Mouse (Mus musculus) kidney, postnatal 0 days (tissue): ENCODE measurements around the gene Ninj2. TPM values are rescaled to one million over a fixed set of nuclear protein-coding genes. Genes with fewer than 3 reads are reported as not detected.

Experiments
- ATAC-seq: fragments of 200-750 bp; cut with Nextera tagmentation; replicated peaks from 2 replicates; pipeline ENCODE4 v1.8.0; 2017; ENCODE audit warnings: low read depth, moderate number of reproducible peaks, moderate TSS enrichment, moderate library complexity; ENCODE audit not compliant: low FRiP score
- DNase-seq: peaks from one replicate; pipeline ENCODE4 v3.0.0-alpha.2; 2016; ENCODE audit warnings: low spot score
- H3K27ac ChIP-seq: fragments of 300-500 bp; sonication (generic); 2 replicates; pipeline ENCODE4 v1.5.1; 2014; ENCODE audit warnings: mild to moderate bottlenecking
- H3K27me3 ChIP-seq: fragments of 300-500 bp; sonication (generic); 2 replicates; pipeline ENCODE4 v1.6.1; 2014; ENCODE audit warnings: low read length, mixed read lengths; ENCODE audit not compliant: insufficient read depth
- H3K36me3 ChIP-seq: fragments of 300-500 bp; sonication (generic); 2 replicates; pipeline ENCODE4 v1.6.1; 2014; ENCODE audit warnings: low read length, mixed read lengths; ENCODE audit not compliant: insufficient read depth
- H3K4me1 ChIP-seq: fragments of 300-500 bp; sonication (generic); replicated peaks from 2 replicates; pipeline ENCODE4 v1.6.1; 2014; ENCODE audit warnings: antibody characterized with exemption, low read length, mixed read lengths; ENCODE audit not compliant: insufficient read depth
- H3K4me2 ChIP-seq: fragments of 300-500 bp; sonication (generic); 2 replicates; pipeline ENCODE4 v1.6.1; 2014; ENCODE audit warnings: mild to moderate bottlenecking, low read length, moderate library complexity, mixed read lengths
- H3K4me3 ChIP-seq: fragments of 300-500 bp; sonication (generic); replicated peaks from 2 replicates; pipeline ENCODE4 v1.5.1; 2014; ENCODE audit warnings: low read depth, low read length
- H3K9ac ChIP-seq: fragments of 300-500 bp; sonication (generic); 2 replicates; pipeline ENCODE4 v1.6.1; 2014; ENCODE audit warnings: low read depth, low read length
- H3K9me3 ChIP-seq: fragments of 300-500 bp; sonication (generic); replicated peaks from 2 replicates; pipeline ENCODE4 v1.6.1; 2016; ENCODE audit warnings: low read length, inconsistent platforms, mixed read lengths
- CTCF ChIP-seq: IDR thresholded peaks from 2 replicates; pipeline ENCODE4 v1.5.1; 2016; ENCODE audit warnings: antibody characterized with exemption, low read depth, mild to moderate bottlenecking, moderate library complexity
- WGBS: fragments of 180-500 bp; shearing (Covaris S2); extraction: QIAGEN DNeasy Blood & Tissue Kit; methylation state at CpG from one replicate; pipeline ENCODE4 v1.1.7; 2014; 5-methylcytosine and 5-hydroxymethylcytosine counted together
- polyA plus RNA-seq: library from polyadenylated mRNA; unstranded; fragments of >200 nt; fragmentation: Nextera tagmentation; extraction: Ambion mirVana; gene quantifications from 2 replicates; pipeline ENCODE4 v1.2.1, GENCODE M21; 2015

Gene Ninj2
- polyA plus RNA-seq, 1 experiment from 2014 or later: not detected

GRCm38 (mm10) chr6:120109932-120110331, 16.8 kb downstream of the Ninj2 start:
- Histone ChIP-seq H3K4me2 (no peak overlapping the region), H3K4me1 (peaks cover 6% of the 10 kb centered on the region; the same call in 1 of the 2 replicates), H3K4me3 (no peak overlapping the region), H3K9me3 (no peaks in the 10 kb centered on the region), H3K27me3 (no peaks in the 10 kb centered on the region), H3K27ac (no peak overlapping the region), H3K9ac (no peak overlapping the region), H3K36me3 (no peaks in the 10 kb centered on the region)
- no peak for DNase-seq
- TF ChIP-seq CTCF: no peak
- ATAC-seq: no peak
- 83% methylated on average over 5 of the region's 5 CpGs for WGBS

DNA sequence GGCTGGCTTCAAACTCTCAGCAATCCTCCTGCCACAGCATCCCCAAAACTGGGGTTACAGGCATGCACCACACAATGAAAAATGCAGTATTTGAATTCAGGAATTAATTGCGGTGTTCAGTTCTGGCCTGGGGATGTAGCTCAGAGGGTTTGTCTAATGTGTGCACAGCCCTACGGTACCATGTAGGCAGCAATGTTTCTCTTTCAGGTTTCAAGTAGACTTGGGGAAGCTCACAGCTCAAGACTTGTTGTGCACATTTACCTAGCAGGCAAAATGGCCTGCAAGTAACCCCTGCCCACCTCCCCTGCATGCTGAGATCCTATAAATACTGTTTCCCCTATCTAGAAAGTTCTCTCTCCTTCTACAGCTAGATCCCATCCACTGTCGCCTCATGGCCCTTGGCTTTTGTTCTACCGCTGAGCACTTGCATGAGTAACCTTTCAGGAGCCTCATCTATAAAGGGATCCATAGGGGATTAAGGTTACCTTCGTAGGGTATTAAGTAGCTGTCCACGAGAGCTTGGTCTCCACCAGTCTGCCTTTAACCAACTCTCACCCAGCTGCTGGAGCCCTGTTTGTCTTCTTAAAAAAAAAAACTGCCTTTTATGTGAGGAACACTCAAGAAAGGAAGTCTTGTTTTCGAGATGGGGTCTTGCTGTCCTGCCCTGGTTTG, 17.7 kb downstream of the Ninj2 start:
- Histone ChIP-seq H3K4me3 (no peak overlapping the region), H3K9ac (no peak overlapping the region), H3K4me1 (peaks cover 6% of the 10 kb centered on the region; the same call in 1 of the 2 replicates), H3K27me3 (no peaks in the 10 kb centered on the region), H3K27ac (no peak overlapping the region), H3K36me3 (no peaks in the 10 kb centered on the region), H3K9me3 (no peaks in the 10 kb centered on the region), H3K4me2 (no peak overlapping the region)
- 82% methylated on average over 7 of the region's 7 CpGs for WGBS
- ATAC-seq (no peak), DNase-seq (no peak)
- no peak for TF ChIP-seq CTCF

DNA sequence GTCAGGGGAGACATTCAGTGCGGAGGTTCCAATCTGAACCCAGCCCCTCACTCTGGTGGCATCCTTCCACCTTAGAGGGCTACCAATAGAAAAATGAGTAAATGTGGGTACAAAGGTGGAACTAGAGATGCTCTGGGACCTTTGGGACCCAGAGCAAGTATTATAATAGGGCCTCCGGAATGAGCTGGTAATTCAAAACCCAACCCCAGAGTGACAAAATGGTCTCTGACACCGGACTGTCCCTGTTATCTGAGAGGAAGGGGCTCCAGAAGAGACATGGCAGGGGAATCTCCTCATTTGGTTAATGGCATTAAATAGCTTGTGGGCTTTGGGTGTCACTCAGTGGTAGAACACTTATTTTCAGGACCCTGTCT, 18.2 kb downstream of the Ninj2 start:
- Histone ChIP-seq H3K4me3 (no peak overlapping the region), H3K27me3 (no peaks in the 10 kb centered on the region), H3K4me1 (peaks cover 6% of the 10 kb centered on the region; the same call in 1 of the 2 replicates), H3K4me2 (no peak overlapping the region), H3K36me3 (no peaks in the 10 kb centered on the region), H3K9me3 (no peaks in the 10 kb centered on the region), H3K27ac (peak overlapping the region; percentile 86; the same call in 1 of the 2 replicates), H3K9ac (no peak overlapping the region)
- no peak for TF ChIP-seq CTCF
- 73% methylated on average over 3 of the region's 3 CpGs for WGBS
- no peak for ATAC-seq
- DNase-seq: no peak

DNA sequence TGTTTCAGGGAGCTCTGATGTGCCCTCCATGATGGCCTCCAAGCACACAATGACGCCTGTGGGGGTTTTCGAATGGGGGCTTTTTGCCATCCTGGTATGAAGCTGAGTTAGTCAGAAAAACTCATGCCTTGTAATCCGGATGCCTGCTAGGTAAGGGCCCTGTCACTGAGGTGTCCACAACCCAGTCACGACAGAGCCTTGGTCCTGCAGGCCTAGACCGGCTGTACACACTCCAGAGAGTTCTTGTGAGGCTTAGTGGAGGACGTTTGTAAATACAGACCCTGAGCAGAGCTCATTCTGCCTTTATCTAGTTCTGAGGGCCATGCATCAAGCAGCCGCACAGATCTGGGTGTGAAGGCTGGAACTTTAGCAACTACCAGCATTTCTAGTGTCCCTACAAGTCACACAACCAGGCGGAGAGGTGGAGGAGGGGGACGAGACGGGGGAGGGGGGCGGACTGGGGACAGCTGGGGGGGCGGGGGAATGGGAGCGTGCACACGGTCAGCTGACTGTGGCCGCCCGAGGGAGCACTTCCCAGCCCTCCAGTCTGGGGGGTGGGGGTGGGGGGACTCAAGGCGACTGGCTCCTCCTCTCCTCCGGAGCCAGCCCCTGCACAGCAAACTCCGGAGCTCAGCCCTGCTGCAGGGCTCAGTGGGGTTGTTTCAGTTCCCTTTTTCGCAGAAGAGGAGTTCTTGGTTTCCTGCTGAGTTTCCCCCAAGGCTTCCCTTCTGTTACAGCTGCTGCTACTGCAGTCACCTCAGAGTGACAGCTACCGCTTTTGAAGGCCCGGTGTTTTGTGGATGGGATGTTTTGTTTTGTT, 19.0 kb downstream of the Ninj2 start:
- H3K9ac ChIP-seq: peak overlapping the region; percentile 44; the same call in 1 of the 2 replicates
- DNase-seq (peak; percentile 94), ATAC-seq (peak; percentile 93)
- peak; percentile 15; the same call in 1 of the 2 replicates for TF ChIP-seq CTCF
- peak overlapping the region; percentile 52 for H3K4me2 ChIP-seq
- 9% methylated on average over 22 of the region's 22 CpGs for WGBS
- H3K27ac ChIP-seq: peak overlapping the region; percentile 86
- peaks cover 6% of the 10 kb centered on the region; the same call in 1 of the 2 replicates for H3K4me1 ChIP-seq
- H3K27me3 ChIP-seq: no peaks in the 10 kb centered on the region
- no peaks in the 10 kb centered on the region for H3K9me3 ChIP-seq
- no peaks in the 10 kb centered on the region for H3K36me3 ChIP-seq
- 0 out of 2 replicates have a peak overlapping the region, but pooled peaks have one; percentile 2 for H3K4me3 ChIP-seq

GRCm38 (mm10) chr6:120113856-120114255, 20.7 kb downstream of the Ninj2 start:
- Histone ChIP-seq H3K36me3 (no peaks in the 10 kb centered on the region), H3K4me3 (no peak overlapping the region), H3K27me3 (no peaks in the 10 kb centered on the region), H3K9me3 (no peaks in the 10 kb centered on the region), H3K4me1 (peaks cover 6% of the 10 kb centered on the region; the same call in 1 of the 2 replicates), H3K27ac (peak overlapping the region; percentile 77), H3K9ac (no peak overlapping the region), H3K4me2 (no peak overlapping the region)
- 89% methylated on average over 3 of the region's 3 CpGs for WGBS
- no peak for TF ChIP-seq CTCF
- DNase-seq: no peak
- ATAC-seq: no peak

DNA sequence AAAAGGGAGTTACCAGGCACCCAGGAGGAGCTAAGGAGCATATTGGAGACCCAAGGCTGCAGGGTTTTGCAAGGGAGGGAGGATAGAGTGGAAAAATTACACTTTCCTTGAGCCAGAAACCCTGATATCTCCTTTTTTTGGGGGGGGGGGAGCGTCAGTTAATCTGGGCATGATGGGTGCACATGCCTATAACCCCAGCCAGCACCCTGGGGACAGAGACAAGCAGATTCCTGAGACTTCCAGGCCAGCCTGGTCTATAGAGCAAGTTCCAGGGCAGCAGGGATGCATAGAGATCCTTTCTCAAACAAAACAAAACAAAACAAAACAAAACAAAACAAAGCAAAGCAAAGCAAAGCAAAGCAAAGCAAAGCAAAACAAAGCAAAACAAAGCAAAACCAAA, 21.1 kb downstream of the Ninj2 start:
- DNase-seq: no peak
- ATAC-seq: no peak
- 100% methylated on average over 1 of the region's 1 CpGs for WGBS
- Histone ChIP-seq H3K9ac (no peak overlapping the region), H3K4me1 (peaks cover 5% of the 10 kb centered on the region; the same call in 1 of the 2 replicates), H3K36me3 (no peaks in the 10 kb centered on the region), H3K27me3 (no peaks in the 10 kb centered on the region), H3K27ac (peak overlapping the region; percentile 77), H3K4me2 (no peak overlapping the region), H3K9me3 (no peaks in the 10 kb centered on the region), H3K4me3 (no peak overlapping the region)
- no peak for TF ChIP-seq CTCF
